Mouse (Mus musculus) lung, embryonic 14.5 days (tissue): ENCODE results near the gene Ltbp4. TPM values are rescaled to one million over a fixed set of nuclear protein-coding genes. Genes with fewer than 3 reads are reported as not detected.

ENCODE experiments used
- ATAC-seq: fragments of 200-750 bp; cut with Nextera tagmentation; 2 replicates; pipeline ENCODE4 v1.8.0; 2017; ENCODE audit warnings: mild to moderate bottlenecking, moderate TSS enrichment, moderate library complexity; ENCODE audit not compliant: insufficient read depth
- DNase-seq: peaks from one replicate; pipeline ENCODE4 v3.0.0-alpha.2; 2015
- H3K27ac ChIP-seq: fragments of 300-500 bp; sonication (generic); 2 replicates; pipeline ENCODE4 v1.5.1; 2014; ENCODE audit warnings: low read depth, mild to moderate bottlenecking, moderate library complexity
- H3K27me3 ChIP-seq: fragments of 300-500 bp; sonication (generic); 2 replicates; pipeline ENCODE4 v1.6.1; 2014; ENCODE audit warnings: low read length, control low read depth; ENCODE audit not compliant: insufficient read depth
- H3K36me3 ChIP-seq: fragments of 300-500 bp; sonication (generic); 2 replicates; pipeline ENCODE4 v1.6.1; 2014; ENCODE audit warnings: control low read depth; ENCODE audit not compliant: insufficient read depth
- H3K4me1 ChIP-seq: fragments of 300-500 bp; sonication (generic); 2 replicates; pipeline ENCODE4 v1.6.1; 2014; ENCODE audit warnings: antibody characterized with exemption, control low read depth; ENCODE audit not compliant: insufficient read depth
- H3K4me2 ChIP-seq: fragments of 300-500 bp; sonication (generic); 2 replicates; pipeline ENCODE4 v1.6.1; 2014; ENCODE audit warnings: mild to moderate bottlenecking
- H3K4me3 ChIP-seq: fragments of 300-500 bp; sonication (generic); 2 replicates; pipeline ENCODE4 v1.5.1; 2014; ENCODE audit warnings: low read depth, low read length
- H3K9ac ChIP-seq: fragments of 300-500 bp; sonication (generic); 2 replicates; pipeline ENCODE4 v1.6.1; 2014
- H3K9me3 ChIP-seq: fragments of 300-500 bp; sonication (generic); 2 replicates; pipeline ENCODE4 v1.6.1; 2016; ENCODE audit warnings: low read depth, low read length, control low read depth
- CTCF ChIP-seq: IDR thresholded peaks from 2 replicates; pipeline ENCODE4 v1.5.1; 2016; ENCODE audit warnings: antibody characterized with exemption, low read depth
- WGBS: fragments of 180-500 bp; shearing (Covaris S2); extraction: QIAGEN DNeasy Blood & Tissue Kit; methylation state at CpG from one replicate; pipeline ENCODE4 v1.1.7; 2014; 5-methylcytosine and 5-hydroxymethylcytosine counted together
- polyA plus RNA-seq: library from polyadenylated mRNA; unstranded; fragments of >200 nt; fragmentation: Nextera tagmentation; extraction: Ambion mirVana; gene quantifications from 2 replicates; pipeline ENCODE4 v1.2.1, GENCODE M21; 2014

Ltbp4 gene
- polyA plus RNA-seq, 1 experiment from 2014 or later, result 86.0 TPM

DNA sequence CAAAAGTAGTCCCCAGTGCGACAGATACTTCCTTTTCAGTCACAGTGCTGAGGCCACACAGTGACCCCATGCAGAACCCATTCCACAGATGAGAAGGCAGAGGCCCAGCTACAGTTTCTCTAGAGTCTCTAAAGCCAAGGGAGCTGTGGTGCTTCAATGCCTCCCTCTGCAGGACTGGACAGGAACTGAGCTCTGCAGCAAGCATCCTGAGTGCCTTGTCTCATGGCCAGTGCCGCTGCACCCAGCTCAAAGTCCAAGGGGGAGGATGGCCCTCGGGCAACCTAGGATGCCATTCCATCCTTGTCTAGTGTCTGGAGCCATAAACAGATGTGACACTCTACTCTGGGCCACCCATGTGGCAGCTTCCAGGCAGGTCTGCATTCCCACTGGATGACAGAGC is 81.8 kb downstream of the Ltbp4 start:
- Histone ChIP-seq H3K4me2 (no peak overlapping the region), H3K9ac (no peak overlapping the region), H3K9me3 (no peaks in the 10 kb centered on the region), H3K27me3 (no peaks in the 10 kb centered on the region), H3K36me3 (peaks cover 6% of the 10 kb centered on the region; the same call in 1 of the 2 replicates), H3K4me3 (no peak overlapping the region), H3K27ac (no peak overlapping the region), H3K4me1 (peaks cover 18% of the 10 kb centered on the region; the same call in 1 of the 2 replicates)
- WGBS, result 59% methylated on average over 3 of the region's 3 CpGs
- peak; percentile 52 for TF ChIP-seq CTCF
- DNase-seq (peak; percentile 47), ATAC-seq (no peak)

Other genes starting within 250 kb of the Ltbp4 start
- 9.3 and 12.3 TPM in 2 replicates for gene Cyp2f2, start 217.8 kb downstream of the Ltbp4 start, polyA plus RNA-seq
- 0.11 and 0.20 TPM in 2 replicates for gene Cyp2t4, start 184.0 kb downstream of the Ltbp4 start, polyA plus RNA-seq
- 48.4 and 50.0 TPM in 2 replicates for gene Egln2, start 170.9 kb downstream of the Ltbp4 start, polyA plus RNA-seq
- 59.4 and 62.1 TPM in 2 replicates for gene Rab4b, start 158.8 kb downstream of the Ltbp4 start, polyA plus RNA-seq
- gene Gm21983, start 156.6 kb downstream of the Ltbp4 start, polyA plus RNA-seq, result 0.55 and 1.5 TPM in 2 replicates
- gene Mia, start 156.5 kb downstream of the Ltbp4 start, polyA plus RNA-seq, result 155 and 161 TPM in 2 replicates
- 3.2 and 3.8 TPM in 2 replicates for gene BC024978, start 141.9 kb downstream of the Ltbp4 start, polyA plus RNA-seq
- 293 and 320 TPM in 2 replicates for gene Snrpa, start 141.4 kb downstream of the Ltbp4 start, polyA plus RNA-seq
- gene Itpkc, start 109.0 kb downstream of the Ltbp4 start, polyA plus RNA-seq, result 5.4 and 5.9 TPM in 2 replicates
- gene Coq8b, start 104.7 kb downstream of the Ltbp4 start, polyA plus RNA-seq, result 12.8 and 13.7 TPM in 2 replicates
- 15.2 and 16.2 TPM in 2 replicates for gene Numbl, start 79.3 kb downstream of the Ltbp4 start, polyA plus RNA-seq
- gene Shkbp1, start 18.3 kb upstream of the Ltbp4 start, polyA plus RNA-seq, result 45.1 and 53.5 TPM in 2 replicates
- 0.73 and 1.6 TPM in 2 replicates for gene Gm20479, start 19.7 kb upstream of the Ltbp4 start, polyA plus RNA-seq
- gene Sptbn4, start 110.0 kb upstream of the Ltbp4 start, polyA plus RNA-seq, result 0.31 and 0.51 TPM in 2 replicates
- gene Blvrb, start 110.3 kb upstream of the Ltbp4 start, polyA plus RNA-seq, result 54.5 and 56.0 TPM in 2 replicates
- 22.0 and 24.3 TPM in 2 replicates for gene Sertad3, start 136.1 kb upstream of the Ltbp4 start, polyA plus RNA-seq
- gene Sertad1, start 149.2 kb upstream of the Ltbp4 start, polyA plus RNA-seq, result 39.3 and 42.5 TPM in 2 replicates
- 2.5 and 2.9 TPM in 2 replicates for gene Prx, start 161.6 kb upstream of the Ltbp4 start, polyA plus RNA-seq
- 0.95 and 1.0 TPM in 2 replicates for gene Hipk4, start 185.6 kb upstream of the Ltbp4 start, polyA plus RNA-seq
- 56.7 and 57.4 TPM in 2 replicates for gene Pld3, start 215.5 kb upstream of the Ltbp4 start, polyA plus RNA-seq
- 20.6 and 25.4 TPM in 2 replicates for gene 2310022A10Rik, start 215.5 kb upstream of the Ltbp4 start, polyA plus RNA-seq